Mouse (Mus musculus) megakaryocyte, embryonic 14.5 days (primary cell): Measurements from ENCODE around the gene Vps4b. TPM values are rescaled to one million over a fixed set of nuclear protein-coding genes. Genes with fewer than 3 reads are reported as not detected.
"Not testable (repeated sequence)": the region's sequence is repeated elsewhere in the genome, so short reads cannot be mapped to it uniquely, and the experiment has no call there.

ENCODE experiments used
- H3K27me3 ChIP-seq: replicated peaks from 2 replicates; pipeline ENCODE3; 2012; ENCODE audit warnings: inconsistent platforms
- H3K36me3 ChIP-seq: replicated peaks from 2 replicates; pipeline ENCODE3; 2012; ENCODE audit warnings: low read length, inconsistent platforms, mixed read lengths
- H3K4me1 ChIP-seq: 2 replicates; pipeline ENCODE4 v1.6.1; 2012; ENCODE audit warnings: inconsistent platforms
- H3K4me3 ChIP-seq: replicated peaks from 2 replicates; pipeline ENCODE3; 2012; ENCODE audit warnings: moderate library complexity, mild to moderate bottlenecking, inconsistent platforms
- H3K9me3 ChIP-seq: 2 replicates; pipeline ENCODE4 v1.6.1; 2012; ENCODE audit warnings: inconsistent platforms
- FLI1 ChIP-seq: IDR thresholded peaks from 2 replicates; pipeline ENCODE4 v1.6.1; 2012; ENCODE audit warnings: low read length, inconsistent platforms, mixed read lengths
- GATA1 ChIP-seq: IDR thresholded peaks from 3 replicates; pipeline ENCODE4 v1.6.1; 2012; ENCODE audit warnings: mixed read lengths, low read length, inconsistent platforms, borderline replicate concordance
- polyA plus RNA-seq: library from polyadenylated mRNA; stranded (reverse); fragments of >175 nt; gene quantifications from 2 replicates; pipeline ENCODE4 v1.2.3, GENCODE M21; 2012; ENCODE audit warnings: low replicate concordance; ENCODE audit not compliant: insufficient read depth

Gene Vps4b
- polyA plus RNA-seq, 1 experiment = 23.8 TPM

- Histone ChIP-seq H3K9me3 (no peaks in the 10 kb centered on the region), H3K36me3 (peaks cover 66% of the 10 kb centered on the region), H3K27me3 (no peaks in the 10 kb centered on the region), H3K4me1 (peaks cover 8% of the 10 kb centered on the region), H3K4me3 (no peak overlapping the region)
- TF ChIP-seq GATA1 (no peak), FLI1 (no peak)
Measured at GRCm38 (mm10) chr1:106735586-106735985, 60.9 kb downstream of the Vps4b start.

- Histone ChIP-seq H3K9me3 (no peaks in the 10 kb centered on the region), H3K4me3 (no peak overlapping the region), H3K27me3 (no peaks in the 10 kb centered on the region), H3K36me3 (peaks cover 34% of the 10 kb centered on the region), H3K4me1 (peaks cover 8% of the 10 kb centered on the region; the same call in 1 of the 2 replicates)
- TF ChIP-seq GATA1 (no peak), FLI1 (no peak)
Measured at GRCm38 (mm10) chr1:106722061-106722460, 74.5 kb downstream of the Vps4b start.

DNA sequence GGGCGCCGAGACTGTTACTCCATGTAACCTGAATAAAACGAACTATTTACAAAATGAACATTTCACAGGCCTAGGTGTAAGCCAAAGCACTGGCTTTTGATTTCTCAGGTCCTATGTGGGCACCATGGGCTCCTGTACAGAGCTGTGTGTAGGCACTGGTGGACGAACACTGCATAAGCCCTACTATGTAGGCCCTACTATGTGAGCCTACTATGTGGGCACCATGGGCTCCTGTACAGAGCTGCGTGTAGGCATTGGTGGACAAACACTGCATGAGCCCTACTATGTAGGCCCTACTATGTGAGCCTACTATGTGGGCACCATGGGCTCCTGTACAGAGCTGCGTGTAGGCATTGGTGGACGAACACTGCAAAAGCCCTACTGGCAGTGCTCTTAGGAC is 78.8 kb downstream of the Vps4b start:
- H3K27me3 ChIP-seq, H3K9me3 ChIP-seq, H3K36me3 ChIP-seq, H3K4me3 ChIP-seq: not testable (repeated sequence)
- H3K4me1 ChIP-seq = peaks cover 25% of the 10 kb centered on the region

DNA sequence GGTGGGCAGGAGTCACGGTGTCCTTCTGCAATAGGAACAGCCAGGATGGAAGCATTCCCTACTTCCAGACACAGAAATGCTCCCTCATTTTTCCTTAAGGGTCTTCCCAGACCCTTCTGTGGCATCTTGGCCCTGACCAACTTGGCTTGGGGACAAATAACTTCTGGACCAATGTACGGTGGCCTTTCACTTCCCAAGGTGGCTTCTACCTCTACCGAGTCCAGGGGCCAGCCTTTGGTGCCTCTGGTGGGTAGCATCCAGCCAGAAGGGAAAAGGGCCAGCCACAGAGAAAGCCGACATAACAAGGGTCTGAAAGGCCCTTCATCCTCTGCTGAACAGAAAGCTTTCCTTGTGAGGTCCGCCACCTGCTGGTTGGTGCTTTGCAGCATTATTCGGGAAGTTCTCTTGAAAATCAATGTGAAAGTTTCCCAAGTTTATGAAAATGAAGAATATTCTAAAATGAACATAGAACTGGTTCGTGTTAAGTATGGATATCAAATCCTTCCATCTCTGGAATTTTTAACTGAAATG is 79.4 kb downstream of the Vps4b start:
- no peaks in the 10 kb centered on the region for H3K9me3 ChIP-seq
- no peak overlapping the region for H3K4me3 ChIP-seq
- no peaks in the 10 kb centered on the region for H3K27me3 ChIP-seq
- TF ChIP-seq GATA1 (no peak), FLI1 (no peak)
- H3K36me3 ChIP-seq = peaks cover 2% of the 10 kb centered on the region
- peaks cover 31% of the 10 kb centered on the region for H3K4me1 ChIP-seq

DNA sequence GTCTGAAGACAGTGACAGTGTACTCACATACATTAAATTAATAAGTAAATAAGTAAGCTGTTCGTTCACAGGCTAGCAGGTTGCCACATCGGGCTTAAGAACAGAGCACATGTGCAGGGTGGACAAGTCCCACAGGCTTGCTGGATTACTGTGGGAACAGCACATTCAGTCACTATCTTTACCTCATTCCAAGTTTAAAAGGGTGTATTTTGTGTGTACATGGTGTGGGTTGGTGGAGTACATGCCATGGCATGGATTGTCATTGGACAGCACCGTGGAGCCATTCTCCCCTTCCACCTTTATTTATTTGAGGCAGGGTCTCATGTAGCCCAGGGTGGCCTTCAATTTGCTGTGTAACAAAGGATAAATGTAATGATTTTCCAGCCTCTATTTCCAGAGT is 80.4 kb downstream of the Vps4b start:
- Histone ChIP-seq H3K4me1 (peaks cover 41% of the 10 kb centered on the region), H3K36me3 (no peaks in the 10 kb centered on the region), H3K9me3 (no peaks in the 10 kb centered on the region), H3K27me3 (no peaks in the 10 kb centered on the region), H3K4me3 (no peak overlapping the region)
- TF ChIP-seq GATA1 (no peak), FLI1 (no peak)

GRCm38 (mm10) chr1:106715111-106716083 is 81.1 kb downstream of the Vps4b start:
- no peaks in the 10 kb centered on the region for H3K27me3 ChIP-seq
- TF ChIP-seq FLI1 = no peak
- TF ChIP-seq GATA1 = no peak
- peaks cover 44% of the 10 kb centered on the region for H3K4me1 ChIP-seq
- no peaks in the 10 kb centered on the region for H3K9me3 ChIP-seq
- H3K36me3 ChIP-seq = no peaks in the 10 kb centered on the region
- H3K4me3 ChIP-seq = peak overlapping the region; percentile 20

GRCm38 (mm10) chr1:106714530-106714981 is 82.0 kb downstream of the Vps4b start:
- Histone ChIP-seq H3K9me3 (no peaks in the 10 kb centered on the region), H3K36me3 (no peaks in the 10 kb centered on the region), H3K4me1 (peaks cover 48% of the 10 kb centered on the region), H3K27me3 (no peaks in the 10 kb centered on the region), H3K4me3 (peak overlapping the region; percentile 95)
- TF ChIP-seq GATA1 (no peak), FLI1 (no peak)

Other genes starting within 250 kb of the Vps4b start
- 3.0 and 4.1 TPM in 2 replicates for gene Bcl2, start 82.5 kb downstream of the Vps4b start, polyA plus RNA-seq
- gene Kdsr, start 37.0 kb downstream of the Vps4b start, polyA plus RNA-seq = 0.53 TPM in 1 of 2 replicates, not detected in the other
- gene Serpinb5, start 64.4 kb upstream of the Vps4b start, polyA plus RNA-seq = not detected in 2 replicates
- 1.4 TPM in 1 of 2 replicates, not detected in the other for gene Serpinb12, start 137.7 kb upstream of the Vps4b start, polyA plus RNA-seq
- not detected in 2 replicates for gene Serpinb13, start 184.3 kb upstream of the Vps4b start, polyA plus RNA-seq